Mouse (Mus musculus) left cerebral cortex, postnatal 36 days (tissue): ENCODE measurements around the gene Sdk2. TPM values are rescaled to one million over a fixed set of nuclear protein-coding genes. Genes with fewer than 3 reads are reported as not detected.

Source experiments
- DNase-seq, 2 experiments: peaks; one replicate each; pipeline ENCODE4 v3.0.0; 2021 to 2022; ENCODE audit warnings: low spot score in 2 of 2, mixed read lengths in 1 of 2
- intact Hi-C: fragments of 180-260 bp; cut with DNase I; formaldehyde crosslinking; loops from one replicate; pipeline ENCODE4 v1.15.1; 2025
- total RNA-seq, 2 experiments: library from RNA; stranded (reverse); gene quantifications; 2 replicates each; pipeline ENCODE4 v1.2.3; 2021

Sdk2 gene
- total RNA-seq, 2 experiments from 2014 or later, result 29.3 to 35.2 TPM

- no peak for DNase-seq
- intact Hi-C loops, result loop anchor here (2.0 kb wide), 1 partner anchor 34 kb away; the partner anchor contains the start of gene Cdc42ep4
Measured at GRCm38 (mm10) chr11:113784656-113785396, 282.0 kb downstream of the Sdk2 start.

DNA sequence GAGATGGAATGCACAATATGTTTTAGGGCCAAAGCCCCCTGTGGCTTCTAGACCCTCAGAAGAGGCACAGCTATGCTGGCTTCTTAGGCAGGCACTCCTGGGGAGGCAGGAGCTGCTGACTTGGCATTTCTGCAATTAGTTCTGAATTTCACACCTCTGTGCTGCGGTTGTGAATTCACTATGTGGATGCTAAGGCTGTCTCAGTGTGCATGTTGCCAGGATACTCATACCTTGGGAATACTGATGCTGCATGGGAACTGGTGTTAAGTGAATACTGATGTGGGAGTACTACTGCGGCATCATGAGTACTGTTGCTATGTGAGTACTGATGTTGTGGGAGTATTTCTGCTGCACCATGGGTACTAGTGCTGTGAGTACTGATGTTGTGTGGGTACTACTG, 284.4 kb downstream of the Sdk2 start:
- no peak for DNase-seq
- intact Hi-C loops, result no loop called here

DNA sequence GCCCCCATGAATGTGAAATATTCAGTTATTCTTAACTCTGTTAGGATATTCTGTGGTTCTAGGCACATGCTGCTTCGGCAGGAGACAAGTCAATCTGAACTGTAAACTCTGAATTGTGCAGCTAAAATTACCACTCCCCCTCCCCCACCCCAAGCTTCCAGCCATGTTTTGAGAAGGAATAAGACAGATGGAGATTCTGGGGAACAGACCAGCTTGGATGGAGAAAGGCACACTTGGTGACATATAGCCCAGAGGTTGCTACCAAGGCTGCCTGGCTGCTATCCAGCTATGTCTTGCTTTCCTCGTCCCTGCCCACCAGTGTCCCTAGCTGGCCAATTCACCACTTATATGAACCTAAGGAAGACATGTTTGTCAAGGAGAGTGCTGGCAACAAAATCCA, 284.8 kb downstream of the Sdk2 start:
- intact Hi-C loops, result no loop called here
- no peak for DNase-seq

DNA sequence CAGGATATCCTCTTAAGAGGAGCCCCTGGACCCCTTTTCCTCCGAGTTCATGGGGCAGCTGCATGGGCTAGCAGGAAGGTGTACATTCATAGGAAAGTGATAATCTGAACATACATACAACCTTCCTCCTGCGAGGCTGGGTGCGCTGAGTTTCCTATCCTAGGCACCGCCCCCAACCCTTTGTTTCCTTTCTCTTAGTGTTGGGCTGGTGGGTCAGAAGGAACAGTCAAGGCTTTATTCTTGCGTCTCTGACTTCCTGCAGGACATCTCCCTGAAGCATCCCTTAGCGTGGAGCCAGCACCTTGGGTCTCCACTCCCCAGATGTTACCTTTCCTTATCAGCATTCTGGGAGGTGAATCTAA, 287.2 kb downstream of the Sdk2 start:
- intact Hi-C loops, result loop anchor here (5.0 kb wide), 1 partner anchor 33 kb away; no protein-coding TSS in a partner anchor

DNA sequence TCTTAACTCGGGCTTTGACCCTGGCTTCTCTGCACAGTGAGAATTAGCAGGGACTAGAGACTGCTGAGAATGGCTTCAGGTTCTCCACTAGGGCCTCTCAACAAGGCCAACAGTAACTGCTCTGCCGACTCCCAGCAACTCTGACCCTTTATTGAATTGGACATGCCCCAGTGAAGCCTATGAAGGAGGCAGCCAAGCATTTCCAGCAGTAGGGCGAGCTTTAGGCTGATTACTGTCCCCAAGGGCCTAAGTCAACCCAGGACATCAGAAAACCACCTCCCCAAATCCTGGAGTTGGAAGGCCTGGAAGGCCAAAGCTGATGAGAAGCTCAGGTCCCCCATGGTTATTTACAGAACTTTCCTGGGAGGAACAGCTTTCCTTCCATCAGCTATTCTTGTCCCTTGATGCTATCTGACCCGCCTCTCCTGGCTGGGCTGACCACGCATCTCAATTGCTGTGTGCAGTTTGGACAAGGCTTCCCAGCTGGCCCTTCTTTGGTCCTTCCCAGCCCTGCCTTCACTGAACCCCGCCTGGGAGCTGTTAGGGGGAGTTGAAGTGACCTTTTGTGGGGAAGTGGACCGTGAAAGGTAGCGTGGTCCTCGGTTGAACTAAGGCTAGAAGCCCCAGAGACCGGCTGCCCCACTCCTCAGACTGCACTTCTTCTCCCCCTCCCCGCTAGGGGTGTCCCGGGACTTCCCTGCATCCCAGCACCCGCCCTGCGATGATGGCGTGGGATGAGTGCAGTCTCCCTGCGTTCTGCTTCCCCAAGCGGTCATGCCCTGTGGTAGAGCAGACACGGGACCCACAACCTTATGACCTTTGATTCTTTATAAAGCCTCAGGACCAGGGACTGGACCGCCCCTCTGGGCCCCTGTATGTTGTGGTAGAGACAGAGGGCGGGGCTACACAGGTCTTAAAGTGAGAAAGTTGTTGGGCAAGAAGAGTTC, 287.8 kb downstream of the Sdk2 start:
- intact Hi-C loops, result loop anchor here (5.0 kb wide), 1 partner anchor 33 kb away; no protein-coding TSS in a partner anchor
- DNase-seq, result no peak

More for the DNA sequence above, 287.2 kb downstream of the Sdk2 start:
- DNase-seq, result no peak

DNA sequence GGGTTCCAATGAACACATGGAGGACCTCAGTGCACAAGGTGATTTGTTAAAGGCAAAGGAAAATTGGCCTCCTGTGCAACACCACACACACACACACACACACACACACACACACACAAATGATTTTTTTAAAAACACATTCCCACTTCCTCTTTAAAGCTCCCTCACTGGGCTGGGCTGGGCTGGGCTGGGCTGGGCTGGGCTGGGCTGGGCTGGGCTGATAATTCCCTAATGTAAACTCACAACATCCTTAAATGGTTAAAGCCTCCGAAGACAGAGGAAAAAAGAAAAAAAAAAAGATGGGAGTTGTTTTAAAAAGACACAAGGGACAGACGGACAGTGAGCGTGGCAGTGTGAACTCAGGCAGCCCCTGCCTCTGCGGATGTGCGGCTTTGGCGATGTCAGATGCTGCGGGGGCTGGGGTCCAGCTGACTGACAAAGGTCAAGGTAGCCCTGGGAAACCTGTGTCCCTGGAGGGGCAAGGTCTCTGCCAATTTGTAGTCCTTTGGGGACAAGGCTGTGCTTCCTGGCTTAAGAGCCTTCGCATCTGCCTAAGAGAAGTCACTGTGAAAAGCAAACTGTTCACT, 288.9 kb downstream of the Sdk2 start:
- intact Hi-C loops, result loop anchor here (5.0 kb wide), 1 partner anchor 34 kb away; no protein-coding TSS in a partner anchor
- DNase-seq, result no peak

DNA sequence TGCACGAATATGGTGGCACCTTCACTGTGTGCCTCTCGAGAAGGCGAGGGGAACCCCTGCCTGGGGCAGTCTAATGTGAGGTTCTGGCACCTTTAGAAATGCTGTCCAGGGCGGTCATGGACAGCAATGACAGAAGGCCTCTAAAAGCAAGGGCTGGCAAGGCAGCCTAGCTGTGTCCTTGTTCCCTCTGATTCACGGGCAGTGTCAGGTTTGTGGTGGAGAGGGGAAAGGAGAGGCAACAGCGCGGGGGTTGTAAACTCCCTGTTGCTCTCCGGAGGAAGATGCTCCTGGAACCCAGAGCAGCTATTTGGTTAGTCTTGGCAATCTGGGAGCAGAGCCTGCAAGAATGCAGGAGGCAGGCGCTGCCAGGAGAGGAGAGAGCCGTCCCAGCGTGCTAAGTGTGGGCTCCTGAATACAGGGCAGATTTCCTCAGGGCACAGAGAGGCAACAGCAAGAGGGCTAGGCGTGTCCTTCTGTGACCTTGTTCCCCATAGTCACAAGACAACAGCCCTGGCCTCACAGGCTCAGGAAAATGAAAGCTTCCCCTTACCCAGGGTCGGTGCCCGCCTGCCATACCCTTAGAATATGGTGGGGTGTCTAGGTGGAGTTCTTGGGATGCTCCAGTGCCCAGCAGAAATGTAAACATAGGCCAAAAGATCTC, 289.9 kb downstream of the Sdk2 start:
- DNase-seq, result no peak
- intact Hi-C loops, result loop anchor here (5.0 kb wide), 1 partner anchor 35 kb away; no protein-coding TSS in a partner anchor

GRCm38 (mm10) chr11:113774773-113775172, 292.1 kb downstream of the Sdk2 start:
- intact Hi-C loops, result loop anchor here (5.0 kb wide), 1 partner anchor 38 kb away; no protein-coding TSS in a partner anchor
- no peak for DNase-seq

DNA sequence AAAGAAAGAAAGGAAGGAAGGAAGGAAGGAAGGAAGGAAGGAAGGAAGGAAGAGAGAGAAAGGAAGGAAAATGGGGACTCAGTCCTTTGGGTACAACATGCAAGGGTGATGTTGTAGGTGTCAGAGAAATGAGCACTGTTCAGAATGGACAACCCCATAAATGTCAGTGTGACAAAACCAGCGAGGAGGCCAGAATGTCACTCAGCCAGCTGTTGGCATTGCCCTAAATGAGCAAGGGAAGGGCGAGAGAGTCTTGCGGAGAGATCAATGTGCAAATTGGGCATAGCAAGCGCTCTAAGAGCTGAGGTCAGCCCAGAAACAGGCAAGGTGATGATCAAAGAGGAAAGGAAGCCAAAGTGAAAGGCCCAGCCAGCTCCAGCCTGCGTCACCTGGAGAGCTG, 293.7 kb downstream of the Sdk2 start:
- intact Hi-C loops, result no loop called here

DNA sequence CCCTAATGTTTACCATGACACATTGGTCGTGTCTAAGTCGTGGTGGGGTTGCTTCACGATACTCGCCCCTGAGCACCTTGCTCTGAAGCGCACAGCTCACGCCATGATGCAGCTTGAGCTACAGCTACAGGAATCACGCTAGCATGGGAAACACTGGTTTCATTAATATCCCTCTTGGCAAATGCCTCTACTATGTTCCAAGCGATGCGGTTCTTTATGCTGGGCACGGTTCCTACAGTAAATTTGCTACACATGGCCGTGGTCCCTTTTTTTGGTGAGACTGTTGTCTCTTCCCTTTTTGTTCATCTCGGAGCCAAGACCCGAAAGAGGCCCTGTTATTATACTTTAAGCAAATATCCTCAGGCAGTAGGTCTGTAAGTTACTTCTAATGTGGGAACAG, 295.7 kb downstream of the Sdk2 start:
- intact Hi-C loops, result no loop called here
- no peak for DNase-seq

More for the DNA sequence above, 293.7 kb downstream of the Sdk2 start:
- DNase-seq, result no peak

GRCm38 (mm10) chr11:113768356-113768755, 298.5 kb downstream of the Sdk2 start:
- intact Hi-C loops, result no loop called here
- DNase-seq, result no peak

GRCm38 (mm10) chr11:113767285-113767684, 299.6 kb downstream of the Sdk2 start:
- intact Hi-C loops, result no loop called here
- no peak for DNase-seq

GRCm38 (mm10) chr11:113766284-113766985, 300.4 kb downstream of the Sdk2 start:
- intact Hi-C loops, result no loop called here
- DNase-seq, result no peak

DNA sequence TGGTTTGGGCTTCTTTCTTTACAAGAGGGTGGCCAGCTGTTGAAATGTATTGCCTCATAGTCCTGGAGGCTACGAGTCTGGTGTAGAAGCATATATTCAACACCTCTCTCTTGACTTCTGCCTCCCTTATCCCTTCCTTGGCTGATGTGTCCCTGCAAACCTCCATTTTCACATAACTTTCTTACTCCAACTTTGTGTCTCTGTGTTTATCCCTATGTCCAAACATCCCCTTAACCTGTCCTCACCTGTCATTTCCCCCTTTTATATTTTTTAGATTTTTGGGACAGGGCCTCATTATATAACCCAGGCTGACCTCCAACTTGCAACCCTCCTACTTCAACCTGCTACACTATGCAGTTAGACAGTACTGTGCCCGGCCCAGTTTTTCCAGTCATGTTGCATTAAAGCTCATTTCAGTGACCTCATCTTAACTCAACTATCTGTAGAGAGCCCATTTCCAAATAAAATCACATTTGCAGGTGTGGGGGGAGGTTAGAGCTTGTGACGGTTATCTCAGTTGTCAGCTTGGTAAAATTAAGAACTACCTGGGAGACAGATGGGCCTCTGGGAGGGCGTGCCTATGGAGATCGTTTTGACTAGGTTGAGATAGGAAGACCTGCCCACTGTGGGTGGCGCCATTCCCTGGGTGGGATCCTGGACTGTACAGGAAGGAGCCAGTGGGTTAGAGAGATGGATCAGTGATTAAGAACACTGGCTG, 302.6 kb downstream of the Sdk2 start:
- no peak for DNase-seq
- intact Hi-C loops, result no loop called here

- no peak for DNase-seq
- intact Hi-C loops, result no loop called here
Measured at GRCm38 (mm10) chr11:113763449-113763848, 303.4 kb downstream of the Sdk2 start.

- intact Hi-C loops, result no loop called here
- DNase-seq, result no peak
Measured at GRCm38 (mm10) chr11:113762136-113762797, 304.6 kb downstream of the Sdk2 start.

- no peak for DNase-seq
- intact Hi-C loops, result no loop called here
Measured at GRCm38 (mm10) chr11:113761646-113762045, 305.2 kb downstream of the Sdk2 start.

- intact Hi-C loops, result no loop called here
- DNase-seq, result no peak
Measured at GRCm38 (mm10) chr11:113760476-113760875, 306.4 kb downstream of the Sdk2 start.
